Comparison of ENCODE assay signal across 19 mouse cellular contexts in the genomic region with DNA sequence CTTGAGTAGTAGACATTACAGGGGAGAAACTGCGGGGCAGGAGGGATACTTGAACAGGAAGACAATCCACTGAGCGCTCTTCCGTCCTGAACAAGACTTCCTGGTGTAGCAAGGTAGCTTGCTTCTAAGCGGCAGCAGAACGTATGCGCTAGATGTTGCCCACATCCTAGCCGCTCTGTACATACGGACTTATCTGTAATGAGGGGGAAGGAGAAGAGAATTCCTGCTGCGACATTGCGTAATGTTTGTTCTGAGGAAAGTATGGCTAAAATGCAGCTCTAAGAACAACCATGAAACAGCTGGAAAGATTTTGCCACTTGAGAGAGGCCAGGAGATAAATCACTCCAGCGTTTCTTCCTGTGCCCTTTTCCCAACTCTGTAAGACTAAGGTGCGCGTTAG.
DNase-seq lines count a peak whose midpoint lies in the region; ATAC-seq lines count a peak whose summit lies in the region.
"Had no signal": no experiment of that assay in that cellular context is flagged by ENCODE, and none has a peak within 500 bp of the region (broad histone marks: within the 10 kb centered on the region; RNA-seq: fewer than 3 reads in every experiment).

No protein-coding gene starts in this region.

- no peak for ATAC-seq in heart, embryonic 14.5 days (ENCODE audit: insufficient number of reproducible peaks, insufficient read depth, low FRiP score, low read depth)
- ATAC-seq in intestine, embryonic 16.5 days: peak; percentile 85
- no peak for ATAC-seq in erythroid progenitor cell, adult 5-6 weeks (replicated peaks; ENCODE audit: low FRiP score, poor library complexity, severe bottlenecking)
- no peak for ATAC-seq in cerebellum, adult (ENCODE audit: insufficient number of reproducible peaks, low FRiP score, low TSS enrichment)
- ATAC-seq: inflammation-experienced regulatory T-cells, adult 6 months had no signal

- WGBS in heart, embryonic 14.5 days: 75% methylated on average over 13 of the region's 13 CpGs
- 47% methylated on average over 13 of the region's 13 CpGs for WGBS in intestine, embryonic 16.5 days

- intact Hi-C loops in heart, postnatal 36 days (cut with DNase I): no loop called here

- H3K4me3 ChIP-seq in heart, embryonic 14.5 days (ENCODE audit: control insufficient read depth in 1 of 2, insufficient read depth in 1 of 2, low read depth in 1 of 2, low read length in 2 of 2): no peak overlapping the region
- H3K4me3 ChIP-seq in intestine, embryonic 16.5 days (ENCODE audit: low read length): no peak overlapping the region
- H3K4me3 ChIP-seq: embryonic facial prominence, embryonic 13.5 days; hindbrain, embryonic 13.5 days; kidney, embryonic 15.5 days; limb, embryonic 13.5 days; liver, embryonic 13.5 days; midbrain, embryonic 12.5 days had no signal

- DNase-seq in heart, postnatal 36 days: no peak
- peak; percentile 30 for DNase-seq in R1 (ENCODE audit: low read depth, low spot score)
- DNase-seq in lung, postnatal 36 days: peak; percentile 24
- no peak for DNase-seq in urinary bladder, adult 18-20 months (ENCODE audit: low spot score in 2 of 2)
- DNase-seq: adrenal gland, adult 2 months; B cell, adult 2 months; cerebellum, adult 9-11 months; heart, adult 18-20 months; liver, embryonic 13.5 days had no signal

- peaks cover 0 to 9% of the 10 kb centered on the region in 2 experiments; a peak in 1 of 4 replicates for H3K4me1 ChIP-seq in heart, embryonic 14.5 days (ENCODE audit: control insufficient read depth in 2 of 2, insufficient read depth in 2 of 2, low read length in 2 of 2)
- peaks cover 13% of the 10 kb centered on the region for H3K4me1 ChIP-seq in intestine, embryonic 16.5 days (ENCODE audit: control insufficient read depth, insufficient read depth, low read length)
- H3K4me1 ChIP-seq: embryonic facial prominence, embryonic 13.5 days; hindbrain, embryonic 13.5 days; liver, embryonic 13.5 days; midbrain, embryonic 12.5 days had no signal

- H3K27me3 ChIP-seq in heart, embryonic 14.5 days (ENCODE audit: control insufficient read depth, insufficient read depth, low read length): no peaks in the 10 kb centered on the region
- no peaks in the 10 kb centered on the region for H3K27me3 ChIP-seq in intestine, embryonic 16.5 days (replicated peaks; ENCODE audit: control insufficient read depth, insufficient read depth, low read length)
- H3K27me3 ChIP-seq: embryonic facial prominence, embryonic 13.5 days; hindbrain, embryonic 13.5 days; kidney, embryonic 15.5 days; limb, embryonic 13.5 days; liver, embryonic 13.5 days; midbrain, embryonic 12.5 days had no signal

- H3K36me3 ChIP-seq in heart, embryonic 14.5 days (ENCODE audit: control insufficient read depth, insufficient read depth, low read length): no peaks in the 10 kb centered on the region
- no peaks in the 10 kb centered on the region for H3K36me3 ChIP-seq in intestine, embryonic 16.5 days (ENCODE audit: control insufficient read depth, insufficient read depth, low read length)
- H3K36me3 ChIP-seq: embryonic facial prominence, embryonic 13.5 days; hindbrain, embryonic 13.5 days; kidney, embryonic 15.5 days; liver, embryonic 13.5 days; midbrain, embryonic 12.5 days had no signal

- H3K27ac ChIP-seq in heart, embryonic 14.5 days (replicated peaks in 1 of 2; ENCODE audit: control insufficient read depth in 1 of 2, insufficient read depth in 1 of 2, low read depth in 2 of 2, low read length in 2 of 2): peak overlapping the region; percentile 8 to 24; a peak in 1 of 4 replicates
- H3K27ac ChIP-seq in intestine, embryonic 16.5 days (ENCODE audit: low read length): peak overlapping the region; percentile 13; the same call in 1 of the 2 replicates
- H3K27ac ChIP-seq: embryonic facial prominence, embryonic 13.5 days; hindbrain, embryonic 13.5 days; kidney, embryonic 15.5 days; limb, embryonic 13.5 days; liver, embryonic 13.5 days; midbrain, embryonic 12.5 days had no signal

- H3K9me3 ChIP-seq in heart, embryonic 14.5 days (ENCODE audit: control insufficient read depth, low read length): peaks cover 6% of the 10 kb centered on the region; the same call in 1 of the 2 replicates
- no peaks in the 10 kb centered on the region for H3K9me3 ChIP-seq in intestine, embryonic 16.5 days (ENCODE audit: control insufficient read depth, low read length)
- H3K9me3 ChIP-seq: embryonic facial prominence, embryonic 13.5 days; hindbrain, embryonic 13.5 days; kidney, embryonic 15.5 days; liver, embryonic 13.5 days had no signal

- no peak overlapping the region for H3K9ac ChIP-seq in heart, embryonic 14.5 days (ENCODE audit: low read length)
- peak overlapping the region; percentile 27; the same call in 1 of the 2 replicates for H3K9ac ChIP-seq in intestine, embryonic 16.5 days (ENCODE audit: low read depth, low read length)
- H3K9ac ChIP-seq: embryonic facial prominence, embryonic 13.5 days; hindbrain, embryonic 13.5 days; kidney, embryonic 15.5 days; limb, embryonic 13.5 days; liver, embryonic 13.5 days; midbrain, embryonic 12.5 days had no signal

- H3K4me2 ChIP-seq in heart, embryonic 14.5 days (ENCODE audit: low read length): no peak overlapping the region
- peak overlapping the region; percentile 7; the same call in 1 of the 2 replicates for H3K4me2 ChIP-seq in intestine, embryonic 16.5 days (ENCODE audit: low read depth, low read length)
- H3K4me2 ChIP-seq: embryonic facial prominence, embryonic 13.5 days; hindbrain, embryonic 13.5 days; kidney, embryonic 15.5 days; limb, embryonic 13.5 days; liver, embryonic 13.5 days; midbrain, embryonic 12.5 days had no signal

Comparison
In these comparisons a context has a peak if more than half of its experiments do, and no peak if none do; other contexts are left out.
1. DNase-seq: peak in R1 (single experiment) and lung, postnatal 36 days (single experiment); none in heart, postnatal 36 days (0 of 2) and urinary bladder, adult 18-20 months (0 of 2).